In the genomic region with DNA sequence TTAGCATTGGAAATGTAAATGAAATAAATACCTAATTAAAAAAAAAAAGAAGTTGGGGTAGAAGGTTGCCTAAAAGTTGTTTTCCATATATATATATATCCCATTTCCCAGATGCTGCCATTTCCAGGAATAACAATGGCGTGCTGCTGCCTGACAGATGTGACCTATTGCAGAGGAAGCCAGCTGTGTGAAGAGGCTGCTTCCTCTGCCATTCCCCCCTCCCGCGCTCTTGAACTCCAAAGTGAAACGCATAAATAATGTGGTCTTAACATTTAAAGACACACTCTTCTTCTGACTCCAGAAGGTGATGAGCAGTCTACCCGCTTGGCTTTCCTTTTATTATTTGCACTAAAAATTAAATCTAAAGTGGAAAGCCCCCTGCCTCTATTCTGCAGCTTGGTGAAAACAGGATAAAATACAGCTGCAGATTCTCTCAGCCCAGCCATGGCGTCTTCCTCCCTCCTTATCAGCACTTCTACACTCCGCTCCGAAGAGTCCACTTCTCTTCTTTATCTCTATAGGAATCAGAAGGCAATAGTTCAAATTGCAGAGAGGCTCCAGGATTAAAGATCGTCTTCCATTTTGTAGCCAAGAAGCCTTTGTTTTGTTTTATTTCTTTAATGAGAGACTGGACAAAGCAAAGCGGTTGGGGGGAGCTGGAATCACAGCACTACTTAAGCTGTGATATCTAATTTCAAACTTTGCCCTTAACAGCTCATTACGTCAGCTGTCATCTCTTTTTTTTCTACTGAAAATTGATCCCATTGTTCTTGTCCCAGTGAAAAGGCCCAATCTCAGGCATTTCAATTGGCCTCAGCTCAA, we compare ENCODE assay signal across 9 mouse cellular contexts.
DNase-seq lines count a peak whose midpoint lies in the region; ATAC-seq lines count a peak whose summit lies in the region.
"Had no signal": no experiment of that assay in that cellular context is flagged by ENCODE, and none has a peak within 500 bp of the region (broad histone marks: within the 10 kb centered on the region; RNA-seq: fewer than 3 reads in every experiment).

No protein-coding gene starts in this region.

- H3K9me3 ChIP-seq in lung, embryonic 16.5 days (ENCODE audit: control insufficient read depth, low read length): no peaks in the 10 kb centered on the region
- H3K9me3 ChIP-seq in forebrain, embryonic 13.5 days (replicated peaks): no peaks in the 10 kb centered on the region
- H3K9me3 ChIP-seq in hindbrain, embryonic 15.5 days: no peaks in the 10 kb centered on the region
- H3K9me3 ChIP-seq in stomach, embryonic 15.5 days: no peaks in the 10 kb centered on the region

- H3K4me1 ChIP-seq in lung, embryonic 16.5 days (replicated peaks; ENCODE audit: control insufficient read depth, insufficient read depth, low read length): peaks cover 6% of the 10 kb centered on the region; the same call in 1 of the 2 replicates
- H3K4me1 ChIP-seq in forebrain, embryonic 13.5 days: peaks cover 26% of the 10 kb centered on the region
- peaks cover 15% of the 10 kb centered on the region for H3K4me1 ChIP-seq in hindbrain, embryonic 15.5 days (replicated peaks)
- 0 out of 2 replicates have a peak, but pooled peaks cover 2% of the 10 kb centered on the region for H3K4me1 ChIP-seq in stomach, embryonic 15.5 days

- 10% methylated on average over 11 of the region's 11 CpGs for WGBS in lung, embryonic 16.5 days
- WGBS in forebrain, embryonic 13.5 days: 17% methylated on average over 11 of the region's 11 CpGs
- 31% methylated on average over 11 of the region's 11 CpGs for WGBS in hindbrain, embryonic 15.5 days
- 21% methylated on average over 11 of the region's 11 CpGs for WGBS in stomach, embryonic 15.5 days

- peak; percentile 71 for ATAC-seq in lung, embryonic 16.5 days (ENCODE audit: low read depth)
- ATAC-seq in forebrain, embryonic 13.5 days: peak; percentile 44; the same call in 1 of the 2 replicates
- ATAC-seq in hindbrain, embryonic 15.5 days (ENCODE audit: low FRiP score, low read depth): peak; percentile 24; the same call in 1 of the 2 replicates
- no peak for ATAC-seq in stomach, embryonic 15.5 days (ENCODE audit: insufficient read depth, low FRiP score, low read depth)
- ATAC-seq: liver, postnatal 0 days had no signal

- H3K4me2 ChIP-seq in lung, embryonic 16.5 days (ENCODE audit: low read depth, low read length): peak overlapping the region; percentile 45
- H3K4me2 ChIP-seq in forebrain, embryonic 13.5 days: peak overlapping the region; percentile 37
- H3K4me2 ChIP-seq in hindbrain, embryonic 15.5 days: peak overlapping the region; percentile 20; the same call in 1 of the 2 replicates
- H3K4me2 ChIP-seq in stomach, embryonic 15.5 days: 0 out of 2 replicates have a peak overlapping the region, but pooled peaks have one; percentile 16

- H3K27ac ChIP-seq in lung, embryonic 16.5 days (ENCODE audit: low read length): no peak overlapping the region
- H3K27ac ChIP-seq in forebrain, embryonic 13.5 days: no peak overlapping the region; the same call in 1 of the 2 replicates
- peak overlapping the region; percentile 47 for H3K27ac ChIP-seq in hindbrain, embryonic 15.5 days (replicated peaks)
- H3K27ac ChIP-seq in stomach, embryonic 15.5 days: no peak overlapping the region

- H3K36me3 ChIP-seq in lung, embryonic 16.5 days (ENCODE audit: control insufficient read depth, insufficient read depth, low read length): no peaks in the 10 kb centered on the region
- H3K36me3 ChIP-seq in forebrain, embryonic 13.5 days (ENCODE audit: poor library complexity, severe bottlenecking): no peaks in the 10 kb centered on the region
- no peaks in the 10 kb centered on the region for H3K36me3 ChIP-seq in hindbrain, embryonic 15.5 days
- no peaks in the 10 kb centered on the region for H3K36me3 ChIP-seq in stomach, embryonic 15.5 days

- H3K9ac ChIP-seq in lung, embryonic 16.5 days (ENCODE audit: low read length): no peak overlapping the region
- H3K9ac ChIP-seq in forebrain, embryonic 13.5 days: no peak overlapping the region
- no peak overlapping the region for H3K9ac ChIP-seq in hindbrain, embryonic 15.5 days
- no peak overlapping the region for H3K9ac ChIP-seq in stomach, embryonic 15.5 days
- H3K9ac ChIP-seq: liver, postnatal 0 days had no signal

- no peaks in the 10 kb centered on the region for H3K27me3 ChIP-seq in lung, embryonic 16.5 days (ENCODE audit: control insufficient read depth, insufficient read depth, low read depth, low read length)
- H3K27me3 ChIP-seq in forebrain, embryonic 13.5 days: no peaks in the 10 kb centered on the region
- H3K27me3 ChIP-seq in hindbrain, embryonic 15.5 days: no peaks in the 10 kb centered on the region
- no peaks in the 10 kb centered on the region for H3K27me3 ChIP-seq in stomach, embryonic 15.5 days (replicated peaks)

- DNase-seq in lung, postnatal 36 days: no peak
- DNase-seq in T-cell, adult 2 months (ENCODE audit: low spot score): no peak
- DNase-seq in left cerebral cortex, postnatal 36 days (ENCODE audit: low spot score in 2 of 2): no peak
- no peak for DNase-seq in testis, postnatal 10 days (ENCODE audit: low spot score)
- DNase-seq: liver, postnatal 0 days had no signal

- intact Hi-C loops in left cerebral cortex, postnatal 36 days (cut with DNase I): loop anchor here (10.0 kb wide), 1 partner anchor 316 kb away; no protein-coding TSS in a partner anchor

- H3K4me3 ChIP-seq in lung, embryonic 16.5 days (ENCODE audit: low read length): no peak overlapping the region
- H3K4me3 ChIP-seq in forebrain, embryonic 13.5 days: no peak overlapping the region
- H3K4me3 ChIP-seq in hindbrain, embryonic 15.5 days: no peak overlapping the region
- no peak overlapping the region for H3K4me3 ChIP-seq in stomach, embryonic 15.5 days (replicated peaks)
